Mouse (Mus musculus) heart, embryonic 12.5 days (tissue): ENCODE measurements at regions not wholly inside any gene's neighbourhood (a gene's known extent, or its start where the extent isn't known, plus 50 kb on each side); places are given as distances from the start of the nearest gene placed in this dataset.
"Not testable (repeated sequence)": the region's sequence is repeated elsewhere in the genome, so short reads cannot be mapped to it uniquely, and the experiment has no call there.

Experiments
- ATAC-seq: fragments of 200-750 bp; cut with Nextera tagmentation; 2 replicates; pipeline ENCODE4 v1.8.0; 2017; ENCODE audit warnings: moderate TSS enrichment, moderate library complexity; ENCODE audit not compliant: insufficient number of reproducible peaks, low FRiP score
- H3K27ac ChIP-seq: fragments of 300-500 bp; sonication (generic); 2 replicates; pipeline ENCODE4 v1.5.1; 2016; ENCODE audit warnings: mild to moderate bottlenecking, moderate library complexity; ENCODE audit not compliant: poor library complexity, severe bottlenecking
- H3K27me3 ChIP-seq: fragments of 300-500 bp; sonication (generic); replicated peaks from 2 replicates; pipeline ENCODE4 v1.6.1; 2016; ENCODE audit warnings: mild to moderate bottlenecking, moderate library complexity
- H3K36me3 ChIP-seq: fragments of 300-500 bp; sonication (generic); 2 replicates; pipeline ENCODE4 v1.6.1; 2016; ENCODE audit warnings: mild to moderate bottlenecking, moderate library complexity
- H3K4me1 ChIP-seq: fragments of 300-500 bp; sonication (generic); replicated peaks from 2 replicates; pipeline ENCODE4 v1.6.1; 2016; ENCODE audit warnings: mild to moderate bottlenecking
- H3K4me2 ChIP-seq: fragments of 300-500 bp; sonication (generic); 2 replicates; pipeline ENCODE4 v1.6.1; 2016; ENCODE audit warnings: mild to moderate bottlenecking, moderate library complexity
- H3K4me3 ChIP-seq: fragments of 300-500 bp; sonication (generic); 2 replicates; pipeline ENCODE4 v1.5.1; 2016; ENCODE audit warnings: mild to moderate bottlenecking
- H3K9ac ChIP-seq: fragments of 300-500 bp; sonication (generic); 2 replicates; pipeline ENCODE4 v1.6.1; 2016; ENCODE audit warnings: mild to moderate bottlenecking, moderate library complexity
- H3K9me3 ChIP-seq: fragments of 300-500 bp; sonication (generic); replicated peaks from 2 replicates; pipeline ENCODE4 v1.6.1; 2016; ENCODE audit warnings: mild to moderate bottlenecking, moderate library complexity
- WGBS: fragments of 180-500 bp; shearing (Covaris S2); methylation state at CpG from one replicate; pipeline ENCODE4 v1.1.7; 2016; 5-methylcytosine and 5-hydroxymethylcytosine counted together

- H3K9me3 ChIP-seq, H3K4me2 ChIP-seq, H3K27me3 ChIP-seq, H3K27ac ChIP-seq, ATAC-seq, H3K4me3 ChIP-seq, H3K9ac ChIP-seq, H3K4me1 ChIP-seq, H3K36me3 ChIP-seq: not testable (repeated sequence)
These were observed 73.3 kb downstream of the Gm31371 start for GRCm38 (mm10) chr8:19976461-19976860.

- 8% methylated on average over 41 of the region's 42 CpGs for WGBS
- Histone ChIP-seq H3K4me1 (no peaks in the 10 kb centered on the region), H3K36me3 (peaks cover 16% of the 10 kb centered on the region), H3K9ac (peak overlapping the region; percentile 77), H3K4me3 (peak overlapping the region; percentile 60), H3K4me2 (peak overlapping the region; percentile 82), H3K27ac (no peak overlapping the region), H3K27me3 (no peaks in the 10 kb centered on the region), H3K9me3 (peaks cover 12% of the 10 kb centered on the region)
- peak; percentile 91 for ATAC-seq
These were observed 76.5 kb downstream of the Gm31371 start for GRCm38 (mm10) chr8:19979536-19980345.

- Histone ChIP-seq H3K36me3 (peaks cover 16% of the 10 kb centered on the region), H3K4me3 (peak overlapping the region; percentile 60), H3K9ac (peak overlapping the region; percentile 77), H3K9me3 (peaks cover 12% of the 10 kb centered on the region), H3K4me2 (peak overlapping the region; percentile 82)
- not testable (repeated sequence) for H3K4me1 ChIP-seq, H3K27ac ChIP-seq, ATAC-seq, H3K27me3 ChIP-seq
- 21% methylated on average over 26 of the region's 26 CpGs for WGBS
These were observed 77.1 kb downstream of the Gm31371 start for GRCm38 (mm10) chr8:19980346-19980726.

GRCm38 (mm10) chr8:20008106-20008505, 104.9 kb downstream of the Gm31371 start:
- H3K9me3 ChIP-seq, H3K9ac ChIP-seq, H3K27me3 ChIP-seq, H3K4me3 ChIP-seq, H3K27ac ChIP-seq, ATAC-seq, H3K4me2 ChIP-seq, H3K4me1 ChIP-seq: not testable (repeated sequence)
- H3K36me3 ChIP-seq, result peaks cover 25% of the 10 kb centered on the region
- WGBS, result 79% methylated on average over 3 of the region's 3 CpGs

- ATAC-seq, result not testable (repeated sequence)
- 68% methylated on average over 8 of the region's 8 CpGs for WGBS
These were observed 107.8 kb downstream of the Gm31371 start for GRCm38 (mm10) chr8:20010947-20011346.

GRCm38 (mm10) chr8:20013278-20013677, 110.1 kb downstream of the Gm31371 start:
- not testable (repeated sequence) for H3K4me3 ChIP-seq, H3K4me2 ChIP-seq, ATAC-seq, H3K27ac ChIP-seq, H3K4me1 ChIP-seq, H3K27me3 ChIP-seq, H3K9ac ChIP-seq, H3K9me3 ChIP-seq
- WGBS, result 68% methylated on average over 7 of the region's 7 CpGs
- H3K36me3 ChIP-seq, result peaks cover 47% of the 10 kb centered on the region

More at GRCm38 (mm10) chr8:20010947-20011346, 107.8 kb downstream of the Gm31371 start:
- H3K9ac ChIP-seq, H3K27me3 ChIP-seq, H3K4me1 ChIP-seq, H3K4me3 ChIP-seq, H3K4me2 ChIP-seq, H3K27ac ChIP-seq, H3K9me3 ChIP-seq: not testable (repeated sequence)
- H3K36me3 ChIP-seq, result peaks cover 43% of the 10 kb centered on the region

GRCm38 (mm10) chr8:20014451-20015130, 111.4 kb downstream of the Gm31371 start:
- H3K9ac ChIP-seq, H3K27ac ChIP-seq, H3K9me3 ChIP-seq, ATAC-seq, H3K4me3 ChIP-seq, H3K4me2 ChIP-seq, H3K4me1 ChIP-seq, H3K27me3 ChIP-seq: not testable (repeated sequence)
- peaks cover 42% of the 10 kb centered on the region for H3K36me3 ChIP-seq
- 68% methylated on average over 5 of the region's 5 CpGs for WGBS

GRCm38 (mm10) chr8:20015411-20016081, 112.4 kb downstream of the Gm31371 start:
- H3K4me2 ChIP-seq, H3K4me3 ChIP-seq, ATAC-seq, H3K9ac ChIP-seq, H3K9me3 ChIP-seq, H3K27me3 ChIP-seq, H3K27ac ChIP-seq, H3K4me1 ChIP-seq: not testable (repeated sequence)
- 85% methylated on average over 6 of the region's 6 CpGs for WGBS
- peaks cover 33% of the 10 kb centered on the region for H3K36me3 ChIP-seq

- peaks cover 31% of the 10 kb centered on the region for H3K36me3 ChIP-seq
- WGBS, result 82% methylated on average over 17 of the region's 17 CpGs
- H3K4me3 ChIP-seq, H3K27me3 ChIP-seq, ATAC-seq, H3K4me2 ChIP-seq, H3K9me3 ChIP-seq, H3K27ac ChIP-seq, H3K9ac ChIP-seq, H3K4me1 ChIP-seq: not testable (repeated sequence)
These were observed 113.1 kb downstream of the Gm31371 start for GRCm38 (mm10) chr8:20016082-20016840.

- WGBS, result 54% methylated on average over 1 of the region's 2 CpGs
- ATAC-seq, result not testable (repeated sequence)
These were observed 122.3 kb downstream of the Gm31371 start for GRCm38 (mm10) chr8:20025521-20025920.

GRCm38 (mm10) chr8:20027956-20028355, 124.8 kb downstream of the Gm31371 start:
- not testable (repeated sequence) for H3K27ac ChIP-seq, H3K4me1 ChIP-seq, ATAC-seq, H3K36me3 ChIP-seq, H3K4me3 ChIP-seq, H3K4me2 ChIP-seq, H3K9ac ChIP-seq, H3K27me3 ChIP-seq, H3K9me3 ChIP-seq
- 69% methylated on average over 2 of the region's 2 CpGs for WGBS

More at GRCm38 (mm10) chr8:20025521-20025920, 122.3 kb downstream of the Gm31371 start:
- H3K4me1 ChIP-seq, H3K9me3 ChIP-seq, H3K4me3 ChIP-seq, H3K36me3 ChIP-seq, H3K27ac ChIP-seq, H3K4me2 ChIP-seq, H3K27me3 ChIP-seq, H3K9ac ChIP-seq: not testable (repeated sequence)
